Mouse (Mus musculus) ES-E14 (cell line): ENCODE measurements around the gene Robo2.

Source experiments
- MAFK ChIP-seq: IDR thresholded peaks from 2 replicates; pipeline ENCODE4 v1.6.1; 2014; ENCODE audit warnings: mild to moderate bottlenecking, low read depth, low read length, inconsistent platforms; ENCODE audit not compliant: insufficient read depth
- ZC3H11A ChIP-seq: IDR thresholded peaks from 2 replicates; pipeline ENCODE4 v1.6.1; 2012; ENCODE audit warnings: low read depth, mild to moderate bottlenecking, inconsistent platforms, low read length, borderline replicate concordance

DNA sequence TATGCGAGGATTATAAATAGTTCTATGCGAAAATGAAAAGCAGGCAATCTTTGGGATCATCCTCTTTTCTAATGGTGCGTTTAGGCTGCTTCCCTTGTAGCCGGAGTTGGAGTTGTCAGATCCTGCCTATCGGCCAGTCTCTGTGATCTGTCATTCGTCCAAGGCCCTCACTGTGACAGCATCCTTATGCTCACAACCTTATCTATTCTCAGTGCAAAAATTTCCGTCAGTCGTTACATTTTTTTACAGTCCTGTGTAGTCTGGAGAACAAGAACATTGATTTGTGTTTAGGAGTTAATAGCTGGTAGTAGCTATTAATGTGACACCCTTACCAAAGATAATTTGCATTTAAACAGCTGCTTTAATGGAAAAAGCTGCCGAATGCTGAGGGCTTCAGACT, 547.0 kb downstream of the Robo2 start:
- TF ChIP-seq ZC3H11A (no peak), MAFK (no peak)
